Mouse (Mus musculus) left cerebral cortex, postnatal 14 days (tissue): ENCODE measurements around the gene Ypel4. TPM values are rescaled to one million over a fixed set of nuclear protein-coding genes. Genes with fewer than 3 reads are reported as not detected.
"Not testable (repeated sequence)": the region's sequence is repeated elsewhere in the genome, so short reads cannot be mapped to it uniquely, and the experiment has no call there.

Experiments
- DNase-seq, 2 experiments: peaks; one replicate each; pipeline ENCODE4 v3.0.0; 2021 to 2022; ENCODE audit warnings: low spot score in 2 of 2, mixed read lengths in 1 of 2
- intact Hi-C: fragments of 180-260 bp; cut with DNase I; formaldehyde crosslinking; loops from one replicate; pipeline ENCODE4 v1.15.1; 2025
- total RNA-seq, 2 experiments: library from RNA; stranded (reverse); gene quantifications; 2 replicates each; pipeline ENCODE4 v1.2.3; 2021

Gene Ypel4
- total RNA-seq, 2 experiments from 2014 or later: 40.1 to 41.0 TPM

- DNase-seq: no peak
- intact Hi-C loops: no loop called here
Measured at GRCm38 (mm10) chr2:84725770-84726169, 8.1 kb upstream of the Ypel4 start.

- no peak for DNase-seq
- intact Hi-C loops: no loop called here
Measured at GRCm38 (mm10) chr2:84726716-84727115, 7.1 kb upstream of the Ypel4 start.

- peak; percentile 97 for DNase-seq
- intact Hi-C loops: no loop called here
Measured at GRCm38 (mm10) chr2:84727172-84727858, 6.5 kb upstream of the Ypel4 start, which contains the start of gene Clp1. Gene Clp1, minus strand, starts transcription at chr2:84727350.

GRCm38 (mm10) chr2:84728191-84728590 lies 5.7 kb upstream of the Ypel4 start:
- intact Hi-C loops, DNase-seq: not testable (repeated sequence)

GRCm38 (mm10) chr2:84731206-84731605 lies 2.7 kb upstream of the Ypel4 start:
- intact Hi-C loops: no loop called here
- no peak for DNase-seq

- no peak for DNase-seq
- intact Hi-C loops: no loop called here
Measured at GRCm38 (mm10) chr2:84732394-84732793, 1.5 kb upstream of the Ypel4 start.

- peak in 1 of 2 experiments; percentile 38 for DNase-seq
- intact Hi-C loops: no loop called here
Measured at GRCm38 (mm10) chr2:84734351-84734864, 550 bp downstream of the Ypel4 start.

GRCm38 (mm10) chr2:84734919-84735318 lies 1.1 kb downstream of the Ypel4 start:
- DNase-seq: no peak
- intact Hi-C loops: no loop called here

- DNase-seq: no peak
- intact Hi-C loops: no loop called here
Measured at GRCm38 (mm10) chr2:84735346-84735920, 1.6 kb downstream of the Ypel4 start.

GRCm38 (mm10) chr2:84736312-84737161 lies 2.7 kb downstream of the Ypel4 start:
- intact Hi-C loops: no loop called here
- DNase-seq: no peak

- intact Hi-C loops: no loop called here
- no peak for DNase-seq
Measured at GRCm38 (mm10) chr2:84737451-84737925, 3.6 kb downstream of the Ypel4 start.

- intact Hi-C loops: no loop called here
- no peak for DNase-seq
Measured at GRCm38 (mm10) chr2:84738271-84738911, 4.5 kb downstream of the Ypel4 start.

GRCm38 (mm10) chr2:84740608-84741333 lies 6.9 kb downstream of the Ypel4 start:
- intact Hi-C loops: loop anchor here (2.0 kb wide), 1 partner anchor 18 kb away; no protein-coding TSS in a partner anchor
- peak in 1 of 2 experiments; percentile 9 for DNase-seq

GRCm38 (mm10) chr2:84741841-84742450 lies 8.1 kb downstream of the Ypel4 start:
- intact Hi-C loops: loop anchor here (2.0 kb wide), 2 partner anchors 17 to 57 kb away; partner anchors contain the start of gene Ube2l6
- DNase-seq: no peak

GRCm38 (mm10) chr2:84742451-84743283 lies 8.8 kb downstream of the Ypel4 start:
- DNase-seq: no peak
- intact Hi-C loops: loop anchor here (2.0 kb wide), 1 partner anchor 56 kb away; the partner anchor contains the start of gene Ube2l6

GRCm38 (mm10) chr2:84743561-84743960 lies 9.7 kb downstream of the Ypel4 start, which contains the start of gene Gm19426:
Gene Gm19426, minus strand, starts transcription at chr2:84743655.
- intact Hi-C loops: loop anchor here (2.0 kb wide), 1 partner anchor 55 kb away; the partner anchor contains the start of gene Ube2l6
- peak; percentile 80 to 86 for DNase-seq

GRCm38 (mm10) chr2:84744126-84744525 lies 10.3 kb downstream of the Ypel4 start:
- intact Hi-C loops: no loop called here
- no peak for DNase-seq
